Mouse (Mus musculus) layer of hippocampus, adult 9-11 months (tissue): Measurements from ENCODE around the gene Il4ra.
A peak's percentile ranks its signal among the peaks of the same experiment; 100 is the strongest.

Experiments used
- DNase-seq: peaks from one replicate; pipeline ENCODE4 v3.0.0; 2022

Il4ra gene

DNA sequence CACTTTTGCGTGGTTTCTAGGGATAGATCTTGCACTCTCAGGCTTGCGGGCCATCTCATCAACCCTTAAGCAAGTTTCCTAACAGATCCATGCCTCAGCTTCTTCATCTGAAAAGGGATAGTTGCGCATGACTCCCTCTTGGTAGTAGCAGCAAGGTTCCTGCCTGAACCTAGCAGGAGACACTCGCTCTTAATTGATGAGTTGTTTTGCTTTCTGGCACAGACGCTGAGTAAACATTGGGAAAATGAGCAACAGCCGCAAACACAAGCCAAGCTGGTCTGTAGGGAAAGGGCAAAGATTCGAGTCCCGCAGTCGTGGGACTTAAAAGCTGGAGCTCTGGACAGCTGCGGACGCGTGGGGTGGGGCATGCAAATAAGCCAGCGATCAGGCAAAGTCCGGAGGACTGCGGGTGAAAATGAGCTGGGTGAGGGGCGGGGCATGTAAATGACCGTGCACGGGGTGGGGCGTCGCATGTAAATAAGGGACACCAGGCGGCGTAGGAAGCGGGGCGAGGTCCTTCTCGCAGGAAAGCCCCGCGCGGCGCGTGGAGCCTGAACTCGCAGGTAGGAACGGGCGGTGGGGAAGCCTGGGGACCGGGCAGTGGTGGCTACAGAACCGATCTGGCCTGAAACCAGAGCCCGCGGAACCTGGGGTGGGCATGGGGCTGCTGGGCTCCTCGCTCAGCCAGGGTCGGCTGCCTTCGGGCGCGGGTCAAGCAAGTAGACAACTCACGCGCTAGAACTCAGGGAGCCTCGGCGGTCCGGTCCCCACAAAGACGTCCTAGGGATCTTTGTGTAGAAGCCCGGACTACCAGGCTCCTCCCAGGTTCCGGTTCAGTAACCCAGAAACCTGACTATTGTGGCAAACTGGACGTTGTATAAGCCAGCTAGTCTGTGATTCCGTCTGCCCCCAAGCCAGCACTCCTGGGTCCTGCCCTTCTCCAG lies at the start of gene Il4ra:
Gene Il4ra (plus strand): TSS at position 355 of the 944 bp plus-strand sequence.
- peak; percentile 82 for DNase-seq

DNA sequence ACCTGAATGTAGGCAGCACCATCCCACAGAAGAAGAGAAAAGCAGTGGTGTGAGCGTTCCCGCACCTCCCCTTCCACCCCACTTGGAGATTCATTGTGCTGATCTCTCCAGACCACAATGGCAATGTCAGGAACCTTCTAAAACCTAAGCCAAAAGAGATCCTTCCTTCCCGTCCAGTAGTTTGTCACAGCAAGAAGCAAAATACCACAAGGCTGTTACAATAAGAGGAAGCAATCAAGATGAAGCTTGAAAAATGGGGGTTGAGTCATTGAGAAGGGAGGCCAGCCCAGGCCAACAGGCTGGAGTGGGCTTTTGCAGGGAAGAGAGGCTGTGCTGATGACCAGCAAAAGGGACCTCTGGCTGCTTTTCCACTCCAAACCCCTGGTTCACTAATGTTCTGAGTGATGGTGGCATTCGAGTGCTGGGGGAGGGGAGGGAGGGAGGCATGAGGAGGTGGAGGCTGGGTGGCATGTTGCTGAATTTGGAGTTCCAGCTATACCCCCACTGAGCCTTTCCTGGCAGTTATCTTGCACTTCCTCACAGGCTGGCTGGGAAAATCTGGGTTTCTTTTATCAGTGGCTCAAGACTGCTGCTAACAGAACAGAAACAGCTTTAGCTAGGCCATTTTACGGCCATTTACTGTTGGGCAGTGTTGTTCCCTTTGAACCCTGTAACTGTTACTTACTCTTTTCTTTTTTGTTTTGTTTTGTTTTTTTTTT lies 48.4 kb upstream of the Il4ra start:
- DNase-seq = no peak

DNA sequence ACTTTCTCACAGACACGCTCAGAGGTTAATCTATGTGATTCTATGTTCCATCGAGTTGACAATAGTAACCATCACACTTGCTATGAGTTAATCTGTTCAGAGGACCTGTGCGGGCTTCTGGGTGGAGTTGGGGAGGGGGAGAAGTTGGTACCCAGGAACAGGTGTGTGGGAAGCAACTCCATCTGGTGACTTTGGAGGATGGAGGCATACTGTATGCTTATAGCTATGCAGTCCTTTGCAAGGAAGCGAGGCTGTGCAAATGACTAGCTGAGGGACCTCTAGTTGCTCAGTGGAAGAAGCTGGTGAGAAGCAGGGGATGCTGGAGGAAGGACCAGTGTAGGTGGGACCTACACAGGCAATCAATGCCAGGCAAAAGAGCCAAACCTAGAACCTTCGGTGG lies 47.3 kb upstream of the Il4ra start:
- peak; percentile 25 for DNase-seq

DNA sequence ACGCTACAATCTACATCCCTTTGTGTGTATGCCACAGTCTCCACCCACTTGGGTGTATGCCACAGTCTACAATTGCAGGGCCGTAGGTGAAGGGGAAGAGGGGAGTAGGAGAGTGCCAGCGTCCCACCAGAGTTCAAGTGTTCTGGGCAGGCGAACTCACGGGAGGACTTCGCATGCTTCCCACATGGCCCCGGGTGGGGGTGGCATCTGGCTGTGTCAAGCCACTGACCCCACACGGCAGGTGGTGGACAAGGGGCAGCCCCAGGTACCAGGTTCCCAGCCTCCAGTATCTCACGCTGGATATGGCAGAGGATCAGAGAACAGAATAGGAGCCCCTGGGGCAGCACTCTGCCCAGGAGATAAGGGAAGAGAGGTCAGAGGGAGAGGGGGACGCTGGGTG lies 46.4 kb upstream of the Il4ra start:
- DNase-seq = no peak

DNA sequence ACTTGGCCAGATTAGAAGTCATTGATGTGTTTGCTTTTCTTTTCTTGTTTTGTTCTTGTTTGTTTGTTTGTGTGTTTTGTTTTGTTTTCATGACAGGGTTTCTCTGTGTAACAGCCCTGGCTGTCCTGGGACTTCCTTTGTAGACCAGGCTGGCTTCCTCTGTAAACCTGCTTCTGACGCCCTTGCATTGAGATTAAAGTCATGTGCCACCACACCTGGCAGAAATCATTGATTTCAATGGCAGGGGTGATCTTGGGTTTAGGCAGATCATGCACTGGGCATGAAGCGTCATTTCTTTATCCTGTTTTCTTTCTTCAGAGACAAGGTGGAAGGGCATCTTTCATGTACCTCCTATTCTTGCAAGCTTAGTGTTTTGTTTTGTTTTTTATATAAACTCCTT lies 44.6 kb upstream of the Il4ra start:
- DNase-seq = no peak

DNA sequence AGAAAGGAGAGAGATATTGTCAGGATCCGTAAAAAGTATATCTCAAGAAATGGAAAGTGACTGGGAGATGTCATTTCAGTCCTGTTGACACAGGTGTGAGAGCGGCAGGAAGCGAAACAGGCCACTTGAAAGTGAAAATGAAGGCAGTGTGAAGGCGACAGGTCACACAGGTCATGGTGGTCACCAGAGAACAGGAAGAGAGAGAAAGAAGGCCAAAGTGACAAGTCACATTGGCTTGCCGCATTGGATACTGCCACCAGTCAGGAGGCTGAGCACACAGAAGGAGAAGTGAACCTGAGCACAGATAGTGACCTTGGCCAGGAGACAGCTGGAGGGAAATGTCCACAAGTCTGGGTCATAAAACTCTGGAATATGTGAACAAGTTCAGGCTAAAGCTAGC lies 40.5 kb upstream of the Il4ra start:
- no peak for DNase-seq

GRCm38 (mm10) chr7:125511852-125512251 lies 40.1 kb upstream of the Il4ra start:
- DNase-seq = no peak

DNA sequence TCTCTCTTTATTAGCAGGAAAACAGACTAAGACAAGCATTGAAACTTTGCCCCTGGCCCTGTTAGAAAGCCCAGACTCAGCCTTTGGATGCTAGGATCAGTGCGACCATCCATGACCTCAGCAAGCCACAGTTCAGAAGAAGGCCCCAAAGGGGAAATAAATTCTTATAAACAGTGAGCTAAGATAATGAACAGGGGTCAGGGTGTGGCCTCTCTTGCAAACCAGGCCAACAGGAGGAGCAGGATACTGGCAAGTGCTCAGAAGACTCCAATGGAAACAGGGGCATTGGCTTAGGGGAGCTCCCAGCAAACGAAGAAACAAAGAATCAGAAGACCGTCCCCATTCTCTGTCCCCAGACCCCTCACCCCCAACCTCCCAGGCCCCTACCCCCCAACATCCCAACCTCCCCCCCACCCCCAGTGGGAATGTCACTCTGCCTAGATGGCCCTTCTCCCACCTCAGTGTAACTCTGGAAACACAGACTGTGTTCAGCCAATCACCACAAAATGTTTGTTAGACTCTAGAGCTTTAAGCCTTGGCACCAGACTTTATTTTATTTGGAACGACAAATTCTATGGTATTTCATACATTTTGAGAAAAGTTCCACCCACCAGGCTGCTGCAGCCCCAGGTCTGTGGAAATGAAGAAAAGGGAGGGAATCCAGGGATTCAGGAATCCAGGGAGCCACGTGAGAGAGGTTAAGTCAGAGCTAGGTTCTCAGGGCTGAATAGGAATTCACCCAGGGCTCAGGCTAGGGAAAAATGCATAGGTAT lies 36.7 kb upstream of the Il4ra start:
- no peak for DNase-seq

GRCm38 (mm10) chr7:125516723-125517122 lies 35.2 kb upstream of the Il4ra start:
- no peak for DNase-seq

- DNase-seq = no peak
Measured at GRCm38 (mm10) chr7:125517470-125517869, 34.5 kb upstream of the Il4ra start.

- no peak for DNase-seq
Measured at GRCm38 (mm10) chr7:125519715-125520114, 32.2 kb upstream of the Il4ra start.

DNA sequence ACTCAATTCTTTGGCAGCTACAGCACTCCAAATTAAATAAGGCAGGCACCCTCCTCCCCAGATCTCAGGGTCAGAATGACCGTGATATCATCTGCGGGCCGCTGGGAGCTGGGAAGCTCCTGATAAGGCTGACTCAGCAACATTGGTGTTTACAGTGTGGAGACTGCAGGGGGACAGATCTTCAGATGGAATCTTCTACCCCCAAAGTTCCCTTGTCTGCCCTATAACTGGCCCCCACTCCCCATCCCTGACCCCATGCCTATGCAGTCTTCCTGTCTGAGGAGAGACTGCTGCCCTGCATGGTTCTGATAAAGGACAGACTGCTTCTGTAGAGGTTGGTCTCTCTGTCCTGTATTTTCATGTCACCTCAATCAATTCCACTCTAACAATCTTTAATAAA lies 28.9 kb upstream of the Il4ra start:
- no peak for DNase-seq

DNA sequence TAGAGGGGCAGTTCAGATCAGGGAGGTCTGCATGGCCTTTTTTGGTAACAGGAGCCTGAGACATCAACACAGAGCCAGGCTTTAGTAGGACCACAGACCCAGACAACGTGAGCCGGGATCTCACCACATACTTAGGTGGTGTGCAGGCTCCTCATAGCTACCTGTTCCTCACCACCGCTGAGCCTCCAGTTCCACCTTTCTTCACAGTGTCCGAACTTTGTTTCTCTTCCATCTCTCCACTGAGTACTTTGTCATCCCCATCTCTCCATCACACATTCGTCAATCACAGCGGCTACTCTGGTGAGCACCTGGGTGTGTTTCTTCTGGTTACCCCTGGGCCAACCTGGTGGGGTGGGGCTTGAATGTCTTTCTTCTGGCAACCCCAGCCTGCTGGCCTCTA lies 24.7 kb upstream of the Il4ra start:
- no peak for DNase-seq

DNA sequence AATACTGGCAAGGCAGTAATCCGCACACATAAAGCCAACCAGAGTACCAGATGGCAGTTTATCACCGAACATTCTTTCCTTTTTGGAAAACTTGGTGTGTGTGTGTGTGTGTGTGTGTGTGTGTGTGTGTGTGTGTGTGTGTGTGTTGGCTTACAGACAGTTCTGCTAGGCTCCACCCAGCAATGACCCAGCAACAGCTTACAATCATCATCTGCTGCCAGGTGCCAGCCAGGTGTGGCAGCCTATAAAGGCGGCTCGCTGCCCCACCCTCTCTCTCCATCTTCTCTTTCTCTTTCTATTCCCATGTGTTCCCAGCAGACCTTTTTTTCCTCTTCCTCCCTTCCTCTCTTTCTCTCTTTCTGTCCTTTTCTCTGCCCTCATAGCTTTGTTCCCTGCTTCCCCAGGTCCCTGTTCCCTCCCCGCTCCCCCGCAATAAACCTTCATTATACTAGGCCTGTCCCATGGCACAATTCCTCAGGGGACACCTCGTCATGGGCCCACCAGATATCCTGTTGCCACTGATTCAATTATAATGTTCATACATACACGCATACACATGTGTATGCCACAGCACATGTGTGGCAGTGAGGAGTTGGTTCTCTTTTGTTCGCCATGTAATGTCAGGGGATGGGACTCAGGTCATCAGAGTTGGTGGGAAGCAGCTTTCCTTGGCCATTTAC lies 23.9 kb upstream of the Il4ra start:
- DNase-seq = no peak

DNA sequence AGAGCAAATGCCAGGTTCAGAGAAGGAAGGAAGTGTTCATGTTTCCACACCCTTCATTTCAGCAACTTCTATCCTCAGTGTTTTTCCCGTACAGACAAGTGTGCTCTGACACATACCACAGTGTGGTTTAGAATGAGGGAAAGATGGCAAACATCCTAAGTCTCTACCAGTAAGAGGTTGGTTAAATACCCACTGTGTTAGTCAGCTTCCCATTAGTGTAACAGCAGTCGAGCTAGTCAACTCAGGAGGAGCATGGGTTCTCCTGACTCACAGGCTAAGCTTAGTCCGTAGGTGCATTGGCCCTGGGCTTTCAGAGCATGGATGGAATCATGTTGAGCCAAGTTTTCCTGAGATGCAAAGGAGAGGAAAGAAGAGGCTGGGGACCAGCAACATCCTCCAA lies 12.6 kb upstream of the Il4ra start:
- DNase-seq = no peak

DNA sequence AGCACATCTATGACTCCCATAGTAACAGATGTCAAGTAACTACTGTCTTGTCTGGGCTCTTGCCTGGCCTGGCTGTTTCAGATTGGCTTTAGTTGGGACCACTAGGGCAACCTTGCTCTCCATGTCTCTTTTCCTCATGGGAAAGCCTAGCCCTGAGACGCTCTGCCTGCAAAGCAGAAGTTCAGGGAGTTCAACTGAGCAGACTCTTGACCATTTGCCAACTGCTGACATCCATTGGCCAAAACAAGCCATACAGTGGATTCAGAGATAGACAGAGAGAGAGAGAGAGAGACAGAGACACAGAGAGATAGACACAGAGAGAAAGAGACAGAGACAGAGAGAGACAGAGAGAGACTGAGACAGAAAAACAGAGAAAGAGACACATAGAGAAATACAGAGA lies 10.9 kb upstream of the Il4ra start:
- DNase-seq = no peak

DNA sequence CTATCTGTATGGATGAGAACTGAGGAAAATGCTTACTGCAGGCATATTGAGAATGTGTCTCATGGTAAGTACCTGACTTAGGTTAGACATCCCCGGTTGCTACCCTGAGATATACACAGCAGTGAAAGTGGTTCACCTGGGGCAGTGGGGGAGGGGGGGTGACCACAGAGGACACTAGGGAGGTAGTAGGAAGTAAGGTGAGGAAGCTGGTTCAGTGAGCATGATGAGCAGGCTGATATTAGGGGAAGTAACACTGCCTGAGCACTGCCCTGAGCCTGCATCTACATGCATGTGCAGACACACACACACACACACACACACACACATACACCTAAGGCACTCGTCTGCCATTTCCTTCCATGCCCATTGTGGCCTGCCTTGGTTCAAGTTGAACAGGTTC lies 10.1 kb upstream of the Il4ra start:
- DNase-seq = no peak

DNA sequence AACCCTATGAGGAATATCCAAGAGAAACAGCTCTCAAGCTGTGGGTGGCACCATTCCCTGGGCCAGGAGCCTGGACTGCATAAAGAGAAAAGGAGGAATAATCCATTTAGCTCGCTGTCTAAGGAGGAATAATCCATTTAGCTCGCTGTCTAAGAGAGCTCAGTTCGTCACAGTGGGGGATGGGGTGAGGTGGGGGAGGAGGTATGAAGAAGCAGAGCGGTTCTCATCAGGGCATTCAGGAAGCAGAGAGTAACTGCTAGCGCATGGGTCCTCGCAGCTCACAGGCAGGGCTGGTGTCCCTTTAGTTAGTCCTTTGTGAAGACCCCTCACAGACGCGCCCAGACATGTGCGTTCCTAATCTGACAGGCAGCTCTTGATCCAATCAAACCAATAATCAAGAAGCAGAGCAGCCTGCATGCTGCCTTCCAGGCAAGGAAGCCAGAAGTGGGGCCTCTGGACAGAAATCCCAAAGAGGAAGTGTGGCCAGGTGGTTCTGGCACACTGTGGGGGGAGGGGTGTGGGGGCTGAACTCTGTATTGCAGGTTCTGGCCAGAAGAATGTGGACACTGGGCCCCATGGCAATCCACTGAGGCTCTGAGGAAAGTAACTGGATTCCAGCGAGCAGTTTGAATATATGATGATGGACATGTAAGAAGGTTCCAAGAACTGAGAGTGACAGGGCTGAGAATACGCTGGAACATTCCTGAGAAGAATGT lies 9.4 kb upstream of the Il4ra start:
- DNase-seq = no peak

- DNase-seq = no peak
Measured at GRCm38 (mm10) chr7:125543497-125543896, 8.4 kb upstream of the Il4ra start.

GRCm38 (mm10) chr7:125545331-125545730 lies 6.6 kb upstream of the Il4ra start:
- DNase-seq = no peak

DNA sequence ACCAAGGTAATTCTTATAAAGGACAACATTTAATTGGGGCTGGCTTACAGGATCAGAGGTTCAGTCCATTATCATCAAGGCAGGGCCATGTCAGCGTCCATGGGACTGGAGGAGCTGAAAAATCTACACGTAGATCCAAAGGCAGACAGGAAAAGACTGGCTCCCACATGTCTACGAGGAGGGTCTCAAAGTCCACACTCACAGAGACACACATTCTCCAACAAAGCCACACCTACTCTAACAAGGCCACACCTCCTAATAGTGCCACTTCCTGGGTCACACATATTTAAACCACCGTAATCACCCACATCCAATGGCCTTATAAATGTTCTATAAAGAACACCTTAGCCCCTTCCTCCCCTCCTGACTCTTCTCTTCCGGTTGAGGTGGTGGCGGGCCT lies 5.2 kb upstream of the Il4ra start:
- DNase-seq = no peak

GRCm38 (mm10) chr7:125549916-125550315 lies 2.0 kb upstream of the Il4ra start:
- DNase-seq = no peak
